Mouse (Mus musculus) limb, embryonic 12.5 days (tissue): ENCODE data around the gene Ppm1j. TPM values are rescaled to one million over a fixed set of nuclear protein-coding genes. Genes with fewer than 3 reads are reported as not detected.

Experiments used
- ATAC-seq: fragments of 200-750 bp; cut with Nextera tagmentation; 2 replicates; pipeline ENCODE4 v1.8.0; 2017; ENCODE audit warnings: low read depth, moderate TSS enrichment; ENCODE audit not compliant: insufficient number of reproducible peaks, insufficient read depth, low FRiP score, low TSS enrichment
- H3K27ac ChIP-seq: fragments of 300-500 bp; sonication (generic); 2 replicates; pipeline ENCODE4 v1.5.1; 2016; ENCODE audit warnings: mild to moderate bottlenecking, moderate library complexity
- H3K27me3 ChIP-seq: fragments of 300-500 bp; sonication (generic); 2 replicates; pipeline ENCODE4 v1.6.1; 2016; ENCODE audit warnings: mild to moderate bottlenecking, moderate library complexity
- H3K36me3 ChIP-seq: fragments of 300-500 bp; sonication (generic); 2 replicates; pipeline ENCODE4 v1.6.1; 2016; ENCODE audit warnings: mild to moderate bottlenecking, moderate library complexity
- H3K4me1 ChIP-seq: fragments of 300-500 bp; sonication (generic); replicated peaks from 2 replicates; pipeline ENCODE4 v1.6.1; 2016
- H3K4me2 ChIP-seq: fragments of 300-500 bp; sonication (generic); 2 replicates; pipeline ENCODE4 v1.6.1; 2016; ENCODE audit warnings: mild to moderate bottlenecking, moderate library complexity
- H3K4me3 ChIP-seq: fragments of 300-500 bp; sonication (generic); replicated peaks from 2 replicates; pipeline ENCODE4 v1.5.1; 2016; ENCODE audit warnings: mild to moderate bottlenecking
- H3K9ac ChIP-seq: fragments of 300-500 bp; sonication (generic); replicated peaks from 2 replicates; pipeline ENCODE4 v1.6.1; 2016; ENCODE audit warnings: mild to moderate bottlenecking, moderate library complexity
- H3K9me3 ChIP-seq: fragments of 300-500 bp; sonication (generic); 2 replicates; pipeline ENCODE4 v1.6.1; 2016; ENCODE audit warnings: mild to moderate bottlenecking, moderate library complexity
- WGBS: fragments of 180-500 bp; shearing (Covaris S2); methylation state at CpG from one replicate; pipeline ENCODE4 v1.1.7; 2016; 5-methylcytosine and 5-hydroxymethylcytosine counted together
- polyA plus RNA-seq: library from polyadenylated mRNA; unstranded; fragments of >200 nt; fragmentation: Nextera tagmentation; extraction: Ambion mirVana; gene quantifications from 2 replicates; pipeline ENCODE4 v1.2.1, GENCODE M21; 2016

The Ppm1j gene
- polyA plus RNA-seq, 1 experiment from 2014 or later = 2.6 TPM

- H3K36me3 ChIP-seq = peaks cover 21% of the 10 kb centered on the region; the same call in 1 of the 2 replicates
- no peak overlapping the region for H3K9ac ChIP-seq
- no peaks in the 10 kb centered on the region for H3K27me3 ChIP-seq
- H3K4me2 ChIP-seq = no peak overlapping the region
- H3K4me3 ChIP-seq = no peak overlapping the region
- ATAC-seq = no peak
- H3K9me3 ChIP-seq = no peaks in the 10 kb centered on the region
- peaks cover 28% of the 10 kb centered on the region for H3K4me1 ChIP-seq
- no peak overlapping the region for H3K27ac ChIP-seq
- WGBS = 94% methylated on average over 1 of the region's 1 CpGs
Measured at GRCm38 (mm10) chr3:104814746-104815145, 33.9 kb downstream of the Ppm1j start.

GRCm38 (mm10) chr3:104815346-104815745 is 34.5 kb downstream of the Ppm1j start:
- no peak overlapping the region for H3K27ac ChIP-seq
- no peak overlapping the region for H3K4me3 ChIP-seq
- peaks cover 28% of the 10 kb centered on the region for H3K4me1 ChIP-seq
- no peaks in the 10 kb centered on the region for H3K9me3 ChIP-seq
- ATAC-seq = no peak
- H3K36me3 ChIP-seq = peaks cover 21% of the 10 kb centered on the region; the same call in 1 of the 2 replicates
- no peak overlapping the region for H3K9ac ChIP-seq
- WGBS = 92% methylated on average over 2 of the region's 2 CpGs
- no peak overlapping the region for H3K4me2 ChIP-seq
- no peaks in the 10 kb centered on the region for H3K27me3 ChIP-seq

- Histone ChIP-seq H3K9me3 (no peaks in the 10 kb centered on the region), H3K4me3 (no peak overlapping the region), H3K4me1 (peaks cover 28% of the 10 kb centered on the region), H3K27ac (no peak overlapping the region), H3K9ac (no peak overlapping the region), H3K27me3 (no peaks in the 10 kb centered on the region), H3K36me3 (peaks cover 26% of the 10 kb centered on the region; the same call in 1 of the 2 replicates), H3K4me2 (no peak overlapping the region)
- ATAC-seq = no peak
- 95% methylated on average over 7 of the region's 7 CpGs for WGBS
Measured at GRCm38 (mm10) chr3:104816130-104816529, 35.3 kb downstream of the Ppm1j start.

- Histone ChIP-seq H3K9ac (peak overlapping the region; percentile 93), H3K27ac (peak overlapping the region; percentile 97), H3K27me3 (no peaks in the 10 kb centered on the region), H3K9me3 (no peaks in the 10 kb centered on the region), H3K4me1 (peaks cover 28% of the 10 kb centered on the region), H3K36me3 (peaks cover 32% of the 10 kb centered on the region; the same call in 1 of the 2 replicates), H3K4me3 (peak overlapping the region; percentile 94), H3K4me2 (peak overlapping the region; percentile 73)
- peak; percentile 74 for ATAC-seq
- WGBS = under 1% methylated on average over 46 of the region's 46 CpGs
Measured at GRCm38 (mm10) chr3:104817481-104817990, 36.7 kb downstream of the Ppm1j start.

GRCm38 (mm10) chr3:104817991-104818748 is 37.3 kb downstream of the Ppm1j start, which contains the start of gene Mov10:
TSS of gene Mov10 (minus strand) at chr3:104818563.
- Histone ChIP-seq H3K9me3 (no peaks in the 10 kb centered on the region), H3K4me3 (peak within 1 kb of the TSS; percentile 94), H3K27ac (peak within 1 kb of the TSS; percentile 97), H3K9ac (peak within 1 kb of the TSS; percentile 93), H3K4me1 (peaks cover 28% of the 10 kb centered on the region), H3K27me3 (no peaks in the 10 kb centered on the region), H3K4me2 (peak within 1 kb of the TSS; percentile 73), H3K36me3 (peaks cover 34% of the 10 kb centered on the region; the same call in 1 of the 2 replicates)
- peak; percentile 82 for ATAC-seq
- 0% methylated on average over 40 of the region's 40 CpGs for WGBS

GRCm38 (mm10) chr3:104818749-104819134 is 37.9 kb downstream of the Ppm1j start:
- peaks cover 28% of the 10 kb centered on the region; the same call in 1 of the 2 replicates for H3K36me3 ChIP-seq
- WGBS = 0% methylated on average over 3 of the region's 3 CpGs
- H3K27ac ChIP-seq = peak overlapping the region; percentile 97
- no peak for ATAC-seq
- peak overlapping the region; percentile 94 for H3K4me3 ChIP-seq
- peak overlapping the region; percentile 93 for H3K9ac ChIP-seq
- no peaks in the 10 kb centered on the region for H3K27me3 ChIP-seq
- no peaks in the 10 kb centered on the region for H3K9me3 ChIP-seq
- H3K4me2 ChIP-seq = peak overlapping the region; percentile 73
- H3K4me1 ChIP-seq = peaks cover 28% of the 10 kb centered on the region

GRCm38 (mm10) chr3:104820426-104820825 is 39.6 kb downstream of the Ppm1j start:
- WGBS = 44% methylated on average over 1 of the region's 1 CpGs
- Histone ChIP-seq H3K27me3 (no peaks in the 10 kb centered on the region), H3K36me3 (peaks cover 26% of the 10 kb centered on the region; the same call in 1 of the 2 replicates), H3K9ac (no peak overlapping the region), H3K4me3 (no peak overlapping the region), H3K9me3 (no peaks in the 10 kb centered on the region), H3K4me1 (peaks cover 28% of the 10 kb centered on the region), H3K27ac (no peak overlapping the region), H3K4me2 (no peak overlapping the region)
- ATAC-seq = no peak

- no peak for ATAC-seq
- H3K4me2 ChIP-seq = no peak overlapping the region
- H3K36me3 ChIP-seq = peaks cover 38% of the 10 kb centered on the region
- H3K9me3 ChIP-seq = no peaks in the 10 kb centered on the region
- H3K27ac ChIP-seq = no peak overlapping the region
- peaks cover 14% of the 10 kb centered on the region for H3K4me1 ChIP-seq
- H3K9ac ChIP-seq = no peak overlapping the region
- H3K4me3 ChIP-seq = no peak overlapping the region
- WGBS = 87% methylated on average over 3 of the region's 3 CpGs
- no peaks in the 10 kb centered on the region for H3K27me3 ChIP-seq
Measured at GRCm38 (mm10) chr3:104822413-104822812, 41.6 kb downstream of the Ppm1j start.

Other genes starting within 250 kb of the Ppm1j start
- 44.6 and 45.3 TPM in 2 replicates for gene Slc16a1, start 142.4 kb upstream of the Ppm1j start, polyA plus RNA-seq
- 0.24 and 0.85 TPM in 2 replicates for gene Fam19a3, start 784 bp downstream of the Ppm1j start, polyA plus RNA-seq
- gene Rhoc, start 7.3 kb downstream of the Ppm1j start, polyA plus RNA-seq = 152 and 154 TPM in 2 replicates
- 73.8 and 77.2 TPM in 2 replicates for gene Mov10, start 37.5 kb downstream of the Ppm1j start, polyA plus RNA-seq
- 37.2 and 37.7 TPM in 2 replicates for gene St7l, start 82.9 kb downstream of the Ppm1j start, polyA plus RNA-seq
- 183 and 196 TPM in 2 replicates for gene Capza1, start 83.4 kb downstream of the Ppm1j start, polyA plus RNA-seq
- 0.69 and 0.70 TPM in 2 replicates for gene Wnt2b, start 180.9 kb downstream of the Ppm1j start, polyA plus RNA-seq